Mouse (Mus musculus) CH12.LX (cell line): ENCODE results near the gene Cbl. TPM values are rescaled to one million over a fixed set of nuclear protein-coding genes. Genes with fewer than 3 reads are reported as not detected.

ENCODE experiments used
- DNase-seq: peaks from one replicate; pipeline ENCODE4 v3.0.0-alpha.2; 2013; ENCODE audit errors: extremely low read depth
- H3K27ac ChIP-seq: 2 replicates; pipeline ENCODE4 v1.5.1; 2012; ENCODE audit warnings: low read depth, mild to moderate bottlenecking, control low read depth, moderate library complexity; ENCODE audit not compliant: insufficient read depth
- H3K27me3 ChIP-seq: replicated peaks from 2 replicates; pipeline ENCODE3; 2012; ENCODE audit warnings: inconsistent platforms
- H3K36me3 ChIP-seq, 2 experiments: replicated peaks in 1 of 2; 2 replicates each; pipeline versions ENCODE3 to v1.6.1; 2012; ENCODE audit warnings: inconsistent platforms in 1 of 2, low read length in 1 of 2, mild to moderate bottlenecking in 1 of 2, mixed read lengths in 1 of 2, moderate library complexity in 1 of 2; ENCODE audit not compliant: control insufficient read depth in 1 of 2, insufficient read depth in 1 of 2
- H3K4me1 ChIP-seq, 2 experiments: 2 replicates each; pipeline ENCODE4 v1.6.1; 2012; ENCODE audit warnings: inconsistent platforms in 1 of 2, moderate library complexity in 1 of 2; ENCODE audit not compliant: insufficient read depth in 2 of 2, control insufficient read depth in 1 of 2
- H3K4me2 ChIP-seq: 2 replicates; pipeline ENCODE4 v1.6.1; 2012; ENCODE audit warnings: low read depth, mild to moderate bottlenecking, control low read depth; ENCODE audit not compliant: poor library complexity, insufficient read depth, severe bottlenecking
- H3K4me3 ChIP-seq, 3 experiments: fragments of 150-350 bp in 1 of 3; sonication (generic) in 1 of 3; replicated peaks in 1 of 3; 2 replicates each; pipeline versions ENCODE3 to v1.5.1; 2011 to 2012; ENCODE audit warnings: low read depth in 2 of 3, low read length in 2 of 3, mild to moderate bottlenecking in 2 of 3, moderate library complexity in 2 of 3, control low read depth in 1 of 3, improper control_type of control experiment in 1 of 3, inconsistent platforms in 1 of 3, mixed read lengths in 1 of 3; ENCODE audit not compliant: poor library complexity in 1 of 3
- H3K79me2 ChIP-seq: replicated peaks from 2 replicates; pipeline ENCODE4 v1.6.1; 2012; ENCODE audit warnings: mild to moderate bottlenecking, moderate library complexity; ENCODE audit not compliant: control insufficient read depth, poor library complexity, insufficient read depth, severe bottlenecking; ENCODE audit errors: extremely low read depth
- H3K9ac ChIP-seq: 2 replicates; pipeline ENCODE4 v1.6.1; 2012; ENCODE audit warnings: low read depth, mild to moderate bottlenecking, control low read depth, moderate library complexity; ENCODE audit not compliant: insufficient read depth
- H3K9me3 ChIP-seq: replicated peaks from 2 replicates; pipeline ENCODE3; 2012; ENCODE audit warnings: low read length, inconsistent platforms, mixed read lengths
- BHLHE40 ChIP-seq: IDR thresholded peaks from 2 replicates; pipeline ENCODE4 v1.6.1; 2011; ENCODE audit warnings: mild to moderate bottlenecking, low read depth, low read length, improper control_type of control experiment
- CHD1 ChIP-seq: IDR thresholded peaks from 2 replicates; pipeline ENCODE4 v1.6.1; 2012; ENCODE audit warnings: low read depth, low read length, improper control_type of control experiment, inconsistent platforms
- CHD2 ChIP-seq: IDR thresholded peaks from 2 replicates; pipeline ENCODE4 v1.6.1; 2011; ENCODE audit warnings: low read length, improper control_type of control experiment
- E2F4 ChIP-seq: IDR thresholded peaks from 2 replicates; pipeline ENCODE4 v1.6.1; 2011; ENCODE audit warnings: low read depth, low read length, improper control_type of control experiment; ENCODE audit not compliant: insufficient replicate concordance
- ELF1 ChIP-seq: IDR thresholded peaks from 2 replicates; pipeline ENCODE4 v1.6.1; 2014; ENCODE audit warnings: low read depth, mild to moderate bottlenecking, inconsistent platforms, low read length, improper control_type of control experiment
- EP300 ChIP-seq: IDR thresholded peaks from 2 replicates; pipeline ENCODE4 v1.6.1; 2011; ENCODE audit warnings: low read length, improper control_type of control experiment
- ETS1 ChIP-seq: conservative IDR thresholded peaks from 2 replicates; pipeline ENCODE4 v1.6.1; 2012; ENCODE audit warnings: low read depth, mild to moderate bottlenecking, inconsistent platforms, low read length, improper control_type of control experiment, moderate library complexity
- GABPA ChIP-seq: IDR thresholded peaks from 2 replicates; pipeline ENCODE4 v1.6.1; 2012; ENCODE audit warnings: low read depth, low read length, improper control_type of control experiment, inconsistent platforms; ENCODE audit not compliant: insufficient replicate concordance
- IRF4 ChIP-seq: IDR thresholded peaks from 2 replicates; pipeline ENCODE4 v1.6.1; 2014; ENCODE audit warnings: low read depth, mild to moderate bottlenecking, inconsistent platforms, low read length, improper control_type of control experiment
- JUN ChIP-seq: IDR thresholded peaks from 2 replicates; pipeline ENCODE4 v1.6.1; 2011; ENCODE audit warnings: low read depth, mild to moderate bottlenecking, low read length, improper control_type of control experiment, moderate library complexity; ENCODE audit not compliant: insufficient read depth
- JUND ChIP-seq: conservative IDR thresholded peaks from 2 replicates; pipeline ENCODE4 v1.6.1; 2011; ENCODE audit warnings: low read depth, low read length, improper control_type of control experiment
- KAT2A ChIP-seq: IDR thresholded peaks from 2 replicates; pipeline ENCODE4 v1.6.1; 2012; ENCODE audit warnings: low read length, improper control_type of control experiment, inconsistent platforms; ENCODE audit not compliant: insufficient replicate concordance
- MAFK ChIP-seq: IDR thresholded peaks from 2 replicates; pipeline ENCODE4 v1.6.1; 2011; ENCODE audit warnings: low read length, improper control_type of control experiment; ENCODE audit not compliant: insufficient replicate concordance
- MAX ChIP-seq: IDR thresholded peaks from 2 replicates; pipeline ENCODE4 v1.6.1; 2011; ENCODE audit warnings: low read length, improper control_type of control experiment
- MAZ ChIP-seq: IDR thresholded peaks from 2 replicates; pipeline ENCODE4 v1.6.1; 2012; ENCODE audit warnings: low read depth, mild to moderate bottlenecking, inconsistent platforms, low read length, improper control_type of control experiment, moderate library complexity
- MEF2A ChIP-seq: IDR thresholded peaks from 2 replicates; pipeline ENCODE4 v1.6.1; 2014; ENCODE audit warnings: low read depth, mild to moderate bottlenecking, inconsistent platforms, low read length, improper control_type of control experiment, borderline replicate concordance
- MXI1 ChIP-seq: IDR thresholded peaks from 2 replicates; pipeline ENCODE4 v1.6.1; 2011; ENCODE audit warnings: mild to moderate bottlenecking, low read depth, low read length, improper control_type of control experiment
- MYC ChIP-seq: IDR thresholded peaks from 2 replicates; pipeline ENCODE4 v1.6.1; 2011; ENCODE audit warnings: low read depth, mild to moderate bottlenecking, improper control_type of control experiment, low read length
- NELFE ChIP-seq: IDR thresholded peaks from 2 replicates; pipeline ENCODE4 v1.6.1; 2011; ENCODE audit warnings: low read depth, low read length, improper control_type of control experiment
- POLR2AphosphoS2 ChIP-seq: IDR thresholded peaks from 2 replicates; pipeline ENCODE4 v1.6.1; 2011; ENCODE audit warnings: low read depth, low read length, improper control_type of control experiment
- RCOR1 ChIP-seq: conservative IDR thresholded peaks from 2 replicates; pipeline ENCODE4 v1.6.1; 2012; ENCODE audit warnings: low read depth, mild to moderate bottlenecking, inconsistent platforms, low read length, improper control_type of control experiment
- SIN3A ChIP-seq: IDR thresholded peaks from 2 replicates; pipeline ENCODE4 v1.6.1; 2012; ENCODE audit warnings: low read length, improper control_type of control experiment, inconsistent platforms
- SMC3 ChIP-seq: IDR thresholded peaks from 2 replicates; pipeline ENCODE4 v1.6.1; 2011; ENCODE audit warnings: low read depth, low read length, improper control_type of control experiment
- TBP ChIP-seq: conservative IDR thresholded peaks from 2 replicates; pipeline ENCODE4 v1.6.1; 2011; ENCODE audit warnings: low read depth, low read length, improper control_type of control experiment
- TCF12 ChIP-seq: IDR thresholded peaks from 2 replicates; pipeline ENCODE4 v1.6.1; 2014; ENCODE audit warnings: low read depth, mild to moderate bottlenecking, inconsistent platforms, low read length, improper control_type of control experiment
- USF1 ChIP-seq: IDR thresholded peaks from 2 replicates; pipeline ENCODE4 v1.6.1; 2014; ENCODE audit warnings: low read depth, mild to moderate bottlenecking, inconsistent platforms, low read length, improper control_type of control experiment
- ZKSCAN1 ChIP-seq: IDR thresholded peaks from 2 replicates; pipeline ENCODE4 v1.6.1; 2012; ENCODE audit warnings: low read depth, inconsistent platforms, low read length, improper control_type of control experiment, borderline replicate concordance
- ZNF384 ChIP-seq: IDR thresholded peaks from 2 replicates; pipeline ENCODE4 v1.6.1; 2012; ENCODE audit warnings: low read depth, low read length, improper control_type of control experiment, inconsistent platforms
- dilution Hi-C: fragments of 300-500 bp; cut with MboI; formaldehyde crosslinking; loops from 2 replicates; pipeline ENCODE4 v1.14.3; 2020; ENCODE audit warnings: low sequenced_read_pairs; ENCODE audit not compliant: extremely low pct_unique_long_range_greater_than_20kb, extremely low pct_ligation_motif_present
- in situ Hi-C: fragments of 300-500 bp; cut with MboI; formaldehyde crosslinking; loops from 3 replicates; pipeline ENCODE4 v1.14.3; 2019; ENCODE audit warnings: low sequenced_read_pairs, low pct_ligation_motif_present, low pct_unique_long_range_greater_than_20kb, mixed read lengths
- polyA plus RNA-seq: library from polyadenylated mRNA; unstranded; fragments of >175 nt; gene quantifications from 2 replicates; pipeline ENCODE4 v1.2.1, GENCODE M21; 2012; ENCODE audit warnings: low read depth; ENCODE audit not compliant: insufficient read length
- total RNA-seq, 2 experiments: library from RNA; depleted of rRNA; stranded (reverse); fragments of 300-350 nt in 1 of 2; fragments of >200 nt in 1 of 2; gene quantifications; 2 replicates each; pipeline ENCODE4 v1.2.3; 2012 to 2014

Cbl gene
- total and polyA plus RNA-seq, 3 experiments: 8.3 to 39.0 (median 11.9) TPM

- no peak overlapping the region for H3K4me3 ChIP-seq
- H3K79me2 ChIP-seq: no peaks in the 10 kb centered on the region
- H3K27ac ChIP-seq: no peak overlapping the region
- peaks cover 2 to 21% of the 10 kb centered on the region in 2 experiments; a peak in 3 of 4 replicates for H3K4me1 ChIP-seq
- H3K9ac ChIP-seq: no peak overlapping the region
- no peaks in the 10 kb centered on the region for H3K27me3 ChIP-seq
- no peaks in the 10 kb centered on the region for H3K9me3 ChIP-seq
- dilution Hi-C loops: no loop called here
- no peak for DNase-seq
- no peak overlapping the region for H3K4me2 ChIP-seq
- peaks cover 27 to 83% of the 10 kb centered on the region in 2 experiments for H3K36me3 ChIP-seq
- TF ChIP-seq IRF4: no peak
- no peak for TF ChIP-seq BHLHE40
- no peak for TF ChIP-seq MAFK
- TF ChIP-seq POLR2AphosphoS2: no peak
- TF ChIP-seq NELFE: no peak
- no peak for TF ChIP-seq ELF1
- TF ChIP-seq MYC: no peak
- no peak for TF ChIP-seq JUN
- TF ChIP-seq ETS1: no peak
- TF ChIP-seq EP300: no peak
- TF ChIP-seq TCF12: no peak
- TF ChIP-seq ZNF384: no peak
- TF ChIP-seq USF1: no peak
- TF ChIP-seq CHD2: no peak
- no peak for TF ChIP-seq JUND
- in situ Hi-C loops: loop anchor here (10.0 kb wide), 1 partner anchor 137 kb away; no protein-coding TSS in a partner anchor
These were observed 27.5 kb upstream of the Cbl start for GRCm38 (mm10) chr9:44261388-44261787.

GRCm38 (mm10) chr9:44259014-44259413 lies 25.2 kb upstream of the Cbl start:
- in situ Hi-C loops (no loop called here), dilution Hi-C loops (no loop called here)
- no peak overlapping the region for H3K27ac ChIP-seq
- H3K9me3 ChIP-seq: no peaks in the 10 kb centered on the region
- no peaks in the 10 kb centered on the region for H3K27me3 ChIP-seq
- no peak overlapping the region for H3K4me2 ChIP-seq
- TF ChIP-seq SMC3: no peak
- TF ChIP-seq CHD1: no peak
- TF ChIP-seq JUND: no peak
- TF ChIP-seq RCOR1: no peak
- TF ChIP-seq KAT2A: no peak
- TF ChIP-seq TBP: no peak
- no peak for TF ChIP-seq MAZ
- TF ChIP-seq E2F4: no peak
- TF ChIP-seq CHD2: no peak
- no peak for TF ChIP-seq MXI1
- no peak for TF ChIP-seq MAX
- no peak for TF ChIP-seq MEF2A
- TF ChIP-seq MAFK: no peak
- no peak for TF ChIP-seq SIN3A
- TF ChIP-seq GABPA: no peak
- no peak for TF ChIP-seq IRF4
- TF ChIP-seq NELFE: no peak
- TF ChIP-seq ZKSCAN1: no peak
- peaks cover 27 to 85% of the 10 kb centered on the region in 2 experiments for H3K36me3 ChIP-seq
- H3K4me1 ChIP-seq: peaks cover 2 to 20% of the 10 kb centered on the region in 2 experiments; a peak in 2 of 4 replicates
- no peak for DNase-seq
- no peak overlapping the region for H3K9ac ChIP-seq
- H3K79me2 ChIP-seq: no peaks in the 10 kb centered on the region
- no peak overlapping the region for H3K4me3 ChIP-seq
